Mouse (Mus musculus) CH12.LX (cell line): ENCODE measurements around the gene Amdhd1. TPM values are rescaled to one million over a fixed set of nuclear protein-coding genes. Genes with fewer than 3 reads are reported as not detected.

ENCODE experiments used
- DNase-seq: peaks from one replicate; pipeline ENCODE4 v3.0.0-alpha.2; 2013; ENCODE audit errors: extremely low read depth
- H3K27ac ChIP-seq: 2 replicates; pipeline ENCODE4 v1.5.1; 2012; ENCODE audit warnings: low read depth, mild to moderate bottlenecking, control low read depth, moderate library complexity; ENCODE audit not compliant: insufficient read depth
- H3K27me3 ChIP-seq: replicated peaks from 2 replicates; pipeline ENCODE3; 2012; ENCODE audit warnings: inconsistent platforms
- H3K36me3 ChIP-seq, 2 experiments: replicated peaks in 1 of 2; 2 replicates each; pipeline versions ENCODE3 to v1.6.1; 2012; ENCODE audit warnings: inconsistent platforms in 1 of 2, low read length in 1 of 2, mild to moderate bottlenecking in 1 of 2, mixed read lengths in 1 of 2, moderate library complexity in 1 of 2; ENCODE audit not compliant: control insufficient read depth in 1 of 2, insufficient read depth in 1 of 2
- H3K4me1 ChIP-seq, 2 experiments: 2 replicates each; pipeline ENCODE4 v1.6.1; 2012; ENCODE audit warnings: inconsistent platforms in 1 of 2, moderate library complexity in 1 of 2; ENCODE audit not compliant: insufficient read depth in 2 of 2, control insufficient read depth in 1 of 2
- H3K4me2 ChIP-seq: 2 replicates; pipeline ENCODE4 v1.6.1; 2012; ENCODE audit warnings: low read depth, mild to moderate bottlenecking, control low read depth; ENCODE audit not compliant: poor library complexity, insufficient read depth, severe bottlenecking
- H3K4me3 ChIP-seq, 3 experiments: fragments of 150-350 bp in 1 of 3; sonication (generic) in 1 of 3; replicated peaks in 1 of 3; 2 replicates each; pipeline versions ENCODE3 to v1.5.1; 2011 to 2012; ENCODE audit warnings: low read depth in 2 of 3, low read length in 2 of 3, mild to moderate bottlenecking in 2 of 3, moderate library complexity in 2 of 3, control low read depth in 1 of 3, improper control_type of control experiment in 1 of 3, inconsistent platforms in 1 of 3, mixed read lengths in 1 of 3; ENCODE audit not compliant: poor library complexity in 1 of 3
- H3K79me2 ChIP-seq: replicated peaks from 2 replicates; pipeline ENCODE4 v1.6.1; 2012; ENCODE audit warnings: mild to moderate bottlenecking, moderate library complexity; ENCODE audit not compliant: control insufficient read depth, poor library complexity, insufficient read depth, severe bottlenecking; ENCODE audit errors: extremely low read depth
- H3K9ac ChIP-seq: 2 replicates; pipeline ENCODE4 v1.6.1; 2012; ENCODE audit warnings: low read depth, mild to moderate bottlenecking, control low read depth, moderate library complexity; ENCODE audit not compliant: insufficient read depth
- H3K9me3 ChIP-seq: replicated peaks from 2 replicates; pipeline ENCODE3; 2012; ENCODE audit warnings: low read length, inconsistent platforms, mixed read lengths
- BHLHE40 ChIP-seq: IDR thresholded peaks from 2 replicates; pipeline ENCODE4 v1.6.1; 2011; ENCODE audit warnings: mild to moderate bottlenecking, low read depth, low read length, improper control_type of control experiment
- CHD1 ChIP-seq: IDR thresholded peaks from 2 replicates; pipeline ENCODE4 v1.6.1; 2012; ENCODE audit warnings: low read depth, low read length, improper control_type of control experiment, inconsistent platforms
- CHD2 ChIP-seq: IDR thresholded peaks from 2 replicates; pipeline ENCODE4 v1.6.1; 2011; ENCODE audit warnings: low read length, improper control_type of control experiment
- CTCF ChIP-seq, 2 experiments: IDR thresholded peaks in 1 of 2; conservative IDR thresholded peaks in 1 of 2; 2 replicates each; pipeline ENCODE4 v1.5.1; 2011 to 2012; ENCODE audit warnings: low read depth in 2 of 2, low read length in 2 of 2, improper control_type of control experiment in 1 of 2, inconsistent platforms in 1 of 2, mild to moderate bottlenecking in 1 of 2, moderate library complexity in 1 of 2
- E2F4 ChIP-seq: IDR thresholded peaks from 2 replicates; pipeline ENCODE4 v1.6.1; 2011; ENCODE audit warnings: low read depth, low read length, improper control_type of control experiment; ENCODE audit not compliant: insufficient replicate concordance
- ETS1 ChIP-seq: conservative IDR thresholded peaks from 2 replicates; pipeline ENCODE4 v1.6.1; 2012; ENCODE audit warnings: low read depth, mild to moderate bottlenecking, inconsistent platforms, low read length, improper control_type of control experiment, moderate library complexity
- HCFC1 ChIP-seq: IDR thresholded peaks from 2 replicates; pipeline ENCODE4 v1.6.1; 2012; ENCODE audit warnings: low read depth, mild to moderate bottlenecking, inconsistent platforms, low read length, improper control_type of control experiment
- IRF4 ChIP-seq: IDR thresholded peaks from 2 replicates; pipeline ENCODE4 v1.6.1; 2014; ENCODE audit warnings: low read depth, mild to moderate bottlenecking, inconsistent platforms, low read length, improper control_type of control experiment
- JUN ChIP-seq: IDR thresholded peaks from 2 replicates; pipeline ENCODE4 v1.6.1; 2011; ENCODE audit warnings: low read depth, mild to moderate bottlenecking, low read length, improper control_type of control experiment, moderate library complexity; ENCODE audit not compliant: insufficient read depth
- KAT2A ChIP-seq: IDR thresholded peaks from 2 replicates; pipeline ENCODE4 v1.6.1; 2012; ENCODE audit warnings: low read length, improper control_type of control experiment, inconsistent platforms; ENCODE audit not compliant: insufficient replicate concordance
- MAFK ChIP-seq: IDR thresholded peaks from 2 replicates; pipeline ENCODE4 v1.6.1; 2011; ENCODE audit warnings: low read length, improper control_type of control experiment; ENCODE audit not compliant: insufficient replicate concordance
- MAX ChIP-seq: IDR thresholded peaks from 2 replicates; pipeline ENCODE4 v1.6.1; 2011; ENCODE audit warnings: low read length, improper control_type of control experiment
- MEF2A ChIP-seq: IDR thresholded peaks from 2 replicates; pipeline ENCODE4 v1.6.1; 2014; ENCODE audit warnings: low read depth, mild to moderate bottlenecking, inconsistent platforms, low read length, improper control_type of control experiment, borderline replicate concordance
- MYC ChIP-seq: IDR thresholded peaks from 2 replicates; pipeline ENCODE4 v1.6.1; 2011; ENCODE audit warnings: low read depth, mild to moderate bottlenecking, improper control_type of control experiment, low read length
- NELFE ChIP-seq: IDR thresholded peaks from 2 replicates; pipeline ENCODE4 v1.6.1; 2011; ENCODE audit warnings: low read depth, low read length, improper control_type of control experiment
- NRF1 ChIP-seq: IDR thresholded peaks from 2 replicates; pipeline ENCODE4 v1.6.1; 2014; ENCODE audit warnings: low read depth, mild to moderate bottlenecking, inconsistent platforms, low read length, improper control_type of control experiment, moderate library complexity
- POLR2A ChIP-seq: IDR thresholded peaks from 2 replicates; pipeline ENCODE4 v1.6.1; 2011; ENCODE audit warnings: low read depth, mild to moderate bottlenecking, improper control_type of control experiment, low read length
- POLR2AphosphoS2 ChIP-seq: IDR thresholded peaks from 2 replicates; pipeline ENCODE4 v1.6.1; 2011; ENCODE audit warnings: low read depth, low read length, improper control_type of control experiment
- RAD21 ChIP-seq: IDR thresholded peaks from 2 replicates; pipeline ENCODE4 v1.6.1; 2011; ENCODE audit warnings: low read depth, mild to moderate bottlenecking, low read length, improper control_type of control experiment, moderate library complexity
- RCOR1 ChIP-seq: conservative IDR thresholded peaks from 2 replicates; pipeline ENCODE4 v1.6.1; 2012; ENCODE audit warnings: low read depth, mild to moderate bottlenecking, inconsistent platforms, low read length, improper control_type of control experiment
- SIN3A ChIP-seq: IDR thresholded peaks from 2 replicates; pipeline ENCODE4 v1.6.1; 2012; ENCODE audit warnings: low read length, improper control_type of control experiment, inconsistent platforms
- SMC3 ChIP-seq: IDR thresholded peaks from 2 replicates; pipeline ENCODE4 v1.6.1; 2011; ENCODE audit warnings: low read depth, low read length, improper control_type of control experiment
- TBP ChIP-seq: conservative IDR thresholded peaks from 2 replicates; pipeline ENCODE4 v1.6.1; 2011; ENCODE audit warnings: low read depth, low read length, improper control_type of control experiment
- TCF12 ChIP-seq: IDR thresholded peaks from 2 replicates; pipeline ENCODE4 v1.6.1; 2014; ENCODE audit warnings: low read depth, mild to moderate bottlenecking, inconsistent platforms, low read length, improper control_type of control experiment
- UBTF ChIP-seq: IDR thresholded peaks from 2 replicates; pipeline ENCODE4 v1.6.1; 2012; ENCODE audit warnings: low read depth, mild to moderate bottlenecking, inconsistent platforms, low read length, improper control_type of control experiment, moderate library complexity
- USF1 ChIP-seq: IDR thresholded peaks from 2 replicates; pipeline ENCODE4 v1.6.1; 2014; ENCODE audit warnings: low read depth, mild to moderate bottlenecking, inconsistent platforms, low read length, improper control_type of control experiment
- USF2 ChIP-seq: conservative IDR thresholded peaks from 2 replicates; pipeline ENCODE4 v1.6.1; 2011; ENCODE audit warnings: low read depth, low read length, improper control_type of control experiment
- ZKSCAN1 ChIP-seq: IDR thresholded peaks from 2 replicates; pipeline ENCODE4 v1.6.1; 2012; ENCODE audit warnings: low read depth, inconsistent platforms, low read length, improper control_type of control experiment, borderline replicate concordance
- ZMIZ1 ChIP-seq: IDR thresholded peaks from 2 replicates; pipeline ENCODE4 v1.6.1; 2012; ENCODE audit warnings: low read depth, mild to moderate bottlenecking, inconsistent platforms, low read length, improper control_type of control experiment
- ZNF384 ChIP-seq: IDR thresholded peaks from 2 replicates; pipeline ENCODE4 v1.6.1; 2012; ENCODE audit warnings: low read depth, low read length, improper control_type of control experiment, inconsistent platforms
- dilution Hi-C: fragments of 300-500 bp; cut with MboI; formaldehyde crosslinking; loops from 2 replicates; pipeline ENCODE4 v1.14.3; 2020; ENCODE audit warnings: low sequenced_read_pairs; ENCODE audit not compliant: extremely low pct_unique_long_range_greater_than_20kb, extremely low pct_ligation_motif_present
- in situ Hi-C: fragments of 300-500 bp; cut with MboI; formaldehyde crosslinking; loops from 3 replicates; pipeline ENCODE4 v1.14.3; 2019; ENCODE audit warnings: low sequenced_read_pairs, low pct_ligation_motif_present, low pct_unique_long_range_greater_than_20kb, mixed read lengths
- polyA plus RNA-seq: library from polyadenylated mRNA; unstranded; fragments of >175 nt; gene quantifications from 2 replicates; pipeline ENCODE4 v1.2.1, GENCODE M21; 2012; ENCODE audit warnings: low read depth; ENCODE audit not compliant: insufficient read length
- total RNA-seq, 2 experiments: library from RNA; depleted of rRNA; stranded (reverse); fragments of 300-350 nt in 1 of 2; fragments of >200 nt in 1 of 2; gene quantifications; 2 replicates each; pipeline ENCODE4 v1.2.3; 2012 to 2014

Gene Amdhd1
- total and polyA plus RNA-seq, 3 experiments, result 2.3 to 8.4 (median 3.3) TPM

GRCm38 (mm10) chr10:93588796-93589195 is 49.0 kb upstream of the Amdhd1 start:
- Histone ChIP-seq H3K27me3 (no peaks in the 10 kb centered on the region), H3K36me3 (peaks cover 24 to 38% of the 10 kb centered on the region in 2 experiments), H3K9me3 (no peaks in the 10 kb centered on the region), H3K9ac (peak overlapping the region; percentile 75), H3K79me2 (peaks cover 47% of the 10 kb centered on the region), H3K27ac (no peak overlapping the region), H3K4me3 (peak overlapping the region; percentile 89 to 96 (median 93)), H3K4me1 (peaks cover 5 to 27% of the 10 kb centered on the region in 2 experiments), H3K4me2 (peak overlapping the region; percentile 99)
- in situ Hi-C loops (loop anchor here (25.0 kb wide), 1 partner anchor 526 kb away; no protein-coding TSS in a partner anchor), dilution Hi-C loops (no loop called here)
- DNase-seq, result no peak
- TF ChIP-seq MAFK (no peak), RCOR1 (no peak), MAX (no peak), TCF12 (no peak), SMC3 (no peak), CHD2 (no peak), USF2 (no peak), MEF2A (no peak), IRF4 (no peak), UBTF (no peak; the same call in 1 of the 2 replicates), JUN (no peak), POLR2A (no peak), ETS1 (no peak), CHD1 (no peak), TBP (no peak), ZMIZ1 (no peak), ZNF384 (no peak)

GRCm38 (mm10) chr10:93577271-93577886 is 37.5 kb upstream of the Amdhd1 start:
- Histone ChIP-seq H3K4me3 (peak overlapping the region in 1 of 3 experiments; percentile 1), H3K9ac (0 out of 2 replicates have a peak overlapping the region, but pooled peaks have one; percentile 2), H3K79me2 (no peaks in the 10 kb centered on the region), H3K27me3 (no peaks in the 10 kb centered on the region), H3K36me3 (peaks cover 18 to 66% of the 10 kb centered on the region in 2 experiments), H3K9me3 (no peaks in the 10 kb centered on the region), H3K4me1 (peaks cover 16 to 21% of the 10 kb centered on the region in 2 experiments), H3K27ac (peak overlapping the region; percentile 15; the same call in 1 of the 2 replicates), H3K4me2 (peak overlapping the region; percentile 66)
- DNase-seq, result peak; percentile 86
- dilution Hi-C loops, result no loop called here
- in situ Hi-C loops, result loop anchor here (5.0 to 25.0 kb wide), 3 partner anchors 35 to 515 kb away; partner anchors contain the start of genes Amdhd1 and Ccdc38
- TF ChIP-seq NELFE, result no peak
- peak; percentile 53 for TF ChIP-seq IRF4
- no peak; the same call in 1 of the 2 replicates for TF ChIP-seq BHLHE40
- no peak for TF ChIP-seq RCOR1
- TF ChIP-seq NRF1, result no peak
- no peak for TF ChIP-seq E2F4
- TF ChIP-seq TBP, result no peak
- TF ChIP-seq SIN3A, result no peak
- no peak for TF ChIP-seq ZKSCAN1
- TF ChIP-seq SMC3, result peak; percentile 93
- TF ChIP-seq ZNF384, result peak; percentile 63; the same call in 1 of the 2 replicates
- TF ChIP-seq ETS1, result peak; percentile 46; the same call in 1 of the 2 replicates
- no peak for TF ChIP-seq MAX
- no peak for TF ChIP-seq TCF12
- no peak for TF ChIP-seq USF1
- no peak for TF ChIP-seq MYC
- TF ChIP-seq HCFC1, result no peak
- TF ChIP-seq KAT2A, result no peak
- no peak for TF ChIP-seq USF2
- TF ChIP-seq MAFK, result no peak
- no peak for TF ChIP-seq POLR2AphosphoS2
- peak; percentile 49 to 96; a peak in 3 of 4 replicates for TF ChIP-seq CTCF (conservative IDR thresholded peaks at IDR 0.05 in 1 of 2, IDR thresholded peaks at IDR 0.05 in 1 of 2; ENCODE audit: low read depth in 2 of 2, low read length in 2 of 2)
- TF ChIP-seq RAD21, result peak; percentile 96
